Mouse (Mus musculus) heart, postnatal 0 days (tissue): Measurements from ENCODE around the gene Foxp1.

ENCODE experiments used
- CTCF ChIP-seq: IDR thresholded peaks from 2 replicates; pipeline ENCODE4 v1.5.1; 2016; ENCODE audit warnings: antibody characterized with exemption, control low read depth, low read depth
- EP300 ChIP-seq: IDR thresholded peaks from 2 replicates; pipeline ENCODE4 v1.6.1; 2016; ENCODE audit warnings: antibody characterized with exemption, low read depth

DNA sequence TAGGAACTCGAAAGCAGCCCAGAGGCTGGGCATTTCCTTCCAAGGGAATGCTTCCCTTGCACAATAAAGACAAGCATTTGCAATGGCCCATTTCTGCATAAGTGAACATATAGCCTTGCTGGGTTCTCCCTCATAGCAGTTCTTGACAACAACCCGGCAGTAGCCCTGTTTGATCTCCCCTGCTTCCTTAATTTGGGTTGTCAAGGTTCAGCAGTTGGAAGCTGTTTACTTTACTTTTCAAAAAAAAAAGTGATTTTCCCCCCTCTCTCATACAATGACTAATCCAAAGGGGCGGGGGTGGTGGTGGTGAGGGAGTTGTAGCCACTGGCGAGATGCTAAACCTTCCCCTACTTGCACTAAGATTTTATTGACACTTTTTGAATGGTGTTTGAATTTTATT, 3.5 kb downstream of the Foxp1 start:
- TF ChIP-seq CTCF: no peak
- TF ChIP-seq EP300: no peak
